Mouse (Mus musculus) liver (tissue): ENCODE measurements around the gene Abcc2.

Experiments used
- DNase-seq: peaks from one replicate; pipeline ENCODE4 v3.0.0-alpha.2; 2020; ENCODE audit warnings: mixed read lengths

Abcc2 gene

GRCm38 (mm10) chr19:43780391-43780790 lies 1.6 kb upstream of the Abcc2 start:
- DNase-seq = no peak

GRCm38 (mm10) chr19:43784761-43785160 lies 2.8 kb downstream of the Abcc2 start:
- DNase-seq = no peak

DNA sequence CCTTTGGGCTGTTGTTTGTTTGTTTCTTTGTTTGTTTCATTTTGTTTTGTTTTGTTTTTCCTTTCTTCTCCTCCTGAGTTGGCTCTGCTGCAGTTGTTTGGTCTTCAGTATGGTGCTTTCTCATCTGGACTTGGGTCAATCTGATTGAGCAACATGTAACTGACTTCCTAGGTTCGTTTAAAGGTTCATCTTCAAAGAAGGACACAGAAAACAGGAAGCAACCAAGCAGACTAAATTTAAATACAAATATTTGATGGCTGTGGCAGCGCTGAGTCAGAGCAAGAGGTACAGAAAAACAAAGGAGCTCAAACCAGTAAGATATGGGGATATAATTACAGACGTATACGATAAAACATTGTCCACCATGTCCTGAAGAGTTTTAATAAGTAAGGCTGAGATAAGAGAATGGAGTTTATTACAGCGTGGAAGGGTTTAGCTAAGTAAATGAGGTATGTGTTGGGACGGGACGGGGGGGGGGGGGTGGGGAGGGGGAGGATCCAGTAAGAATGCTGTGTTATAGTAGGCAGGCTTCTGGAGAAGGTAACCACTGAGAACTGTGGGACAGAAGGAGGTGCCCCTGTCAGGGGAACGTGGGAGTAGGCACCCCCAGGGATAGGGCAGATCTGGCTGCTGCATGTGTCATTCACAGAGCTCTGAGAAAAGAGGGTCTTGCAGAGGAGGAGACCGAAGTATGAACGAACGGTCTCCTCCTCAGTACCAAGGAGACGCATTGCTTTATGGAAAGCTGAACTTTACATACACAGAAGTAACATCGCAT lies 4.4 kb downstream of the Abcc2 start:
- no peak for DNase-seq

- DNase-seq = no peak
Observed at GRCm38 (mm10) chr19:43789817-43790216, 7.8 kb downstream of the Abcc2 start.

- no peak for DNase-seq
Observed at GRCm38 (mm10) chr19:43792537-43792936, 10.5 kb downstream of the Abcc2 start.

DNA sequence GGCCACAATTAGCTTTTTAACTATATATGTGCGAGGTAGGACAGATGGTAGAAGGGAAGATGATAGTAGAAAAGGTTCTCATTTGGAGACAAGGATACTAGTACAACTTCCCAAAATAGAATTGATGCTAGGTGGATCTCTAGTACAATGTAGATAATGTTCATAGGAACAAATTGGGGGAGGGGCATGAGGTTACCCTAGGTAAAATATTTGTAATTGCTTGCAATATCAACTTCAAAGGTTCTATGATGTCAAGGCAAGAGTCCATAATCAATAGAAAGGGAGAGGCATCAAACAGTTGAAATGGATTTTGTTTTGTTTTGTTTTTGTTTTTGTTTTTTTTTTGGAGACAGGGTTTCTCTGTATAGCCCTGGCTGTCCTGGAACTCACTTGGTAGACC lies 12.0 kb downstream of the Abcc2 start:
- DNase-seq = no peak

GRCm38 (mm10) chr19:43795511-43795910 lies 13.5 kb downstream of the Abcc2 start:
- DNase-seq = no peak

DNA sequence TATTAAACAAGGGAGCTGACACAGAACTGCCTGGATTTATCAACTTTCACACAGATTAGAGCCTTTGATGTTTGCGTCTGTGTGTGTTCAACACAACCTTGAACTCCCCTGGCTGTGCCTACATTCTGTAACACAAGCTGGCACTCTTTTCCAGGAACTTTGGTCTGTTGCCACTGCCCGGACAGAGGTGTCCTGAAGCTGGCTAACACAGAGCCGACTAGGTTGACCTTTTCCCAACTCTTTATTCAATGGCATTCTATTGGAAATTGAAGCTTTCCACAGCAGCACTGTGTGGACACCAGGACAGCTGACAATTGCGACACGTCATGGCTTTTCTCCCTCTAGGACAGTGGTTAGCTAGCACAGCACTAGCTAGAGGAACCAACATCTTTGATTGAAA lies 15.2 kb downstream of the Abcc2 start:
- no peak for DNase-seq

GRCm38 (mm10) chr19:43801427-43802051 lies 19.5 kb downstream of the Abcc2 start:
- DNase-seq = no peak

DNA sequence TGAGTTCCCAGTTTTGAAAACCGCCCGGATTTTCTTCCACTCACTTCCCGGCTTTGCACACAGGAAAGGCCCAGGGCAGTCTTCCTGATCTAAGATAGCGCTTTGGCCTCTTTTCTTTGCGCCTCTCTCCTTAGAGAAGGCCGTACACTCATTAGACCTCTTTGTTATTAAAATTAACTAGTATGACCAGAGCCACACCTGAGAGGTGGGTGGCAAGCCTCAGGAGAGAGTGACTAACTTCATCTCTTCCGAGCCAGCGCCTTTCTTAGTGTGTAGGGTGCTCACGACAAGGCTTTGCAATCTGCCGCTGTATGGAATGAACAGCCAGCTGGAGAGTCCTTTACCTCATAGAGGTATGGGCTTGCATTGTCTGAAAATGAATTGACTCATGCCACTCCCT lies 21.9 kb downstream of the Abcc2 start:
- no peak for DNase-seq

- no peak for DNase-seq
Observed at GRCm38 (mm10) chr19:43809331-43809730, 27.3 kb downstream of the Abcc2 start.

DNA sequence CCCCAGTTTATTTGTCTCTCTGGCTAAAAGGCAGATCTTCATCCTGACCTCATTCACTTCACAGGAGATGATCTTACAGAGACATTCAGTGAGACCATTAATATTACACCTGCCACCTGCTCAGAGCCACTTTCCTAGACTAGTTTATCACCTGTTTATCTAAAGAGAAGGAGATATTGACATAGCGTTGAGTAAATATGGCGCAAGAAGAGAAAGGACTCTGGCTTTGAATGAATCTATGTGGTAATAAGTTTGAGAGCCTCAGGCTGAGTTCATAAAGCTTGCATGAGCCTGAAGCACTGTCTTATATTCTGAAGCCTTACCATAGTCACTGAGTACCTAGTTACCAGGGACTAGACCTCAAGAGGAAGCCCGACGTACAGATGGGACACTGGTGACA lies 29.4 kb downstream of the Abcc2 start:
- no peak for DNase-seq

GRCm38 (mm10) chr19:43813315-43813714 lies 31.3 kb downstream of the Abcc2 start:
- no peak for DNase-seq

DNA sequence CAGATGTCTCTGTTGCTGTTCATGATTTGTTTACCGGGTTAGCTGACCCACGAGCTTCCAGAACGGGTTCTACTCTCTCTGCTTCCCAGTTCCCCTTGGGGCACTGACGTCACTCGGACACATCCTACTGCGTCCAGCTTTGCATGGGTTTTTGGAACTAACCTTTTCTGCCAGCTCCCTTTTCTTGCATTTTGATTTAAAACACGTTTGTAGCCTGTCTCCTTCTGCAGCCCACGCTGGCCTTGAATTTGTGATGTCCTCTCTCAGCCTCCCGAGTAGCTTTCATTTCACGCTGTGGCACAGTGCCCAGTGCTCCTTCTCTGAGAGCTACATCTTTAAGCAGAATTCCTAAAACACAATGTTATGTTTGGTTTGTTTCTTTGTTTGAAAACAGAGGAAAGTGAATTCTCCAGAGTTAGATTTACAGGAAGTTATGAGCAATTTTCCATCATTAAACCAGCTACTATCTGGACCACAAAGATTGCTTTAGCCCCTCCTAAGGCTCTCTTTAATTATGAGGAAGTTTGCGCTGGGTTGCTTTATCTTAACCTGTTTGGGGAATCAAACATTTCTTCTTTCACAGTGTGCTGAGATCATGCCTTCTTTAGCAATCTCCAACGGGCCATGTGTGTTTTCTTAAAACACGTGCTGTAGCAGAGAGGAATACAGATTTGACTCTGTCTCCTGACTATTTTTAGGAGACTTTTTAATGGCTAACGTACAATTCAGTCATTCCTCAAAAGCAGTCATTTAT lies 33.8 kb downstream of the Abcc2 start:
- DNase-seq = no peak

DNA sequence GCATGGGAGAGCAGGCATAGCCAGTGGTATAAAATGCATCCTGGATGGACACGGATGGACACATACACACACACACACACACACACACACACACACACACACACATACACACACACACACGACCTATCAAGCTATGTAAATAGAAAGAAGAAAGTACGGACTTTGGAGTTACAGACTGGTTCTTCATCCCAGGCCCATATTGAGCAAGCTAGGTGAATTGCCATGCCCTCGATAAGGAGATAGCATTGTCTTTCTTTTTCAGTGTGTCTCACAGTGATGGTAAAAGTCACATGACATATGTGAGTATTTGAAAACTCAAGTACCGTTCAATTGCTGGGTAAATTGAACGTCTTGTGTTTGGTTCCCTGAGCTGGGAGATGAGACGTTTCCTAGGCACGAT lies 44.9 kb downstream of the Abcc2 start:
- DNase-seq = no peak

DNA sequence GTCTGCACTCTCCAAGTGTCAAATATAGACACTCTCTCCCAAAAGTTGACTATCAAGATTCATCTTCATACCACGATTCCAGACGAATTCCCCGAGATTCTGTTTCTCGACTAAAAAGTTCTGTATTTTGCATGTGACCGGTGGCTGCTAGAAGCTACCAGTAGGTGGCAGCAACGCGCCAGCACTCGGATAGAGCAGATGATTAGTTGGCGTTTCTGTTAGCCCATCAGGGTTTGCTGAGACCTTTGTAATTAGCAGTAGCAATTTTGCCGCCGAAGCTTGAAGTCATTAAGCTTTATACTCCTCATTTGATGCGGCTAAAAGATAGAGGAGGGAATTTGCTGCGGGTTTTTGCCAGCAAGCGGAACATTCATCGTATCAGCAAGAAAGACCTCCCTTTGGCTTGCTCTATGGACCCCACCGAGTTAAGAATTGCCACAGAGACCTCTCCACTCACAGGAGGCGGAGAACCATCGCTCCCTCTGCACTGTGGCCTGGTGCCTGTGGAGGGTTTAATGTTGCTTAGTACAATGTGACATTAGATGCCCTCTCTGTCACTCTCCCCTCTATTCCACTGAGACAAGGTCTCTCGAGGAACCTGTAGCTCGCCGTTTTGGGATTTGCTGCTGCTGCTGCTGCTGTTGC lies 50.6 kb downstream of the Abcc2 start:
- peak; percentile 65 for DNase-seq

DNA sequence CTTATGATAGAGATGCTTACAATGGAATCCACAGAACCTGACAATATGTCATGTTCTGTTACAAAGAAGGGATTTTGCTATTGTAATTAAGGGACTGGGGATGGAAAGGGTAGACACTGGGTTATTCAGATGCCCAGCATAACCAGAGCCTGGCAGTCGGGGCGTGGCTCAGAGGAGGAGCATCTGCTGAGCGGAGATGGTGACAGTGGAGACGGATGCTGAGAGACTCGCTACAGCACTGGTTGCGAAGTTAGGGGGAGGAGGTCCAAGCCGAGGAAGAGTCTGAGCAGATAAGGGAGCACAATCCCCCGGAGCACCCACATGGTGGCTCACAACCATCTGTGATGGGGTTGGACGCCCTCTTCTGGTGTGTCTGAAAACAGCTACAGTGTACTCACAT lies 61.2 kb downstream of the Abcc2 start:
- DNase-seq = no peak

DNA sequence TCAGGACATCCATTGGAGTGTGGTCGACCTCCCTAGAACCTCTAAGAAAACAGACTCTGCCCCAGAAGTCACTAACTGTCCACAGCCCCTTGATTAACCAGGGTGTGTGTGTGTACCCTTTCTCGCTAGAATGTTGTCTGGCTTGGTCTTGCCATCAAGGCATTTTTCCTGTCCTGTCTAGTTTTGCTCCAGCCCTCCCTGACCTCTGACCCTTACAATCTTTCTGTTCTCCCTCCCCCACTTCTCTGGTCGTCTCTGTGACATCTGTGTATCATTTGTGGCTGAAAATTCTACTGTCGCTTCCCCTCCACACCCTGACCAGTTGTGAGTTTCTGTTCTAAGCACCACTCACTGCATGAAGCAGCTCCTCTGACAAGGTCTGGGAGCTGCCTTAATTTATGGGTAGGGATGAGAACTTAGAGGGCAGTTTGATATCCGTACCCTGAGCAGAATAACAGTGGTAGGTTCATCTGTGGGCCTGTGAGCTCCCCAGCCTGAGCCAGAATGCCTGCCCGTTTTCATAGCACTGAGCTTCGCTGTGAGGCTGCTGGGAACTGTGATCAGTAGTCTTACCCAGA lies 63.4 kb downstream of the Abcc2 start:
- no peak for DNase-seq

- DNase-seq = no peak
Observed at GRCm38 (mm10) chr19:43847056-43847455, 65.1 kb downstream of the Abcc2 start.

DNA sequence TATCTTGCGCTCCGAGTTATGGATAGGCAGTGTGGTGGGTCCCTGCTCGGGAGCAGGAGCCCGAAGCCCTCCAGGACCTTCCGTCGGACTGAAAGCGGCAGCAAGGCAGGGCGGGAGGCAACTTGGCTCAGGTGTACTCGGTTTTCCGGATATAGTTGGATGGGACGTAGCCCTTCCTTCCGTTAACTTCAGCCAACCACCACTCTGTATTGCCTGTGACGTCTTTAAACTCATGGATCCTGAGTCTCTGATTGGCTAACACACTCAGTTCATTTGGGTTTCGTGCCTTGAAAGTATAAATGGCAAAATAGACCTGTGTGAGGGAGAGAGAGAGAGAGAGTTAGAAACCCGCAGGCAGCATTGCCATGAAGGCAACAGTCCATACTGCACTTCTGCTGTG lies 66.0 kb downstream of the Abcc2 start:
- DNase-seq = no peak

GRCm38 (mm10) chr19:43850026-43850425 lies 68.0 kb downstream of the Abcc2 start:
- no peak for DNase-seq

GRCm38 (mm10) chr19:43851996-43852630 lies 70.1 kb downstream of the Abcc2 start:
- DNase-seq = no peak
